Mouse (Mus musculus) heart, postnatal 0 days (tissue): ENCODE results near the gene Sbno2.

Experiments
- CTCF ChIP-seq: IDR thresholded peaks from 2 replicates; pipeline ENCODE4 v1.5.1; 2016; ENCODE audit warnings: antibody characterized with exemption, control low read depth, low read depth
- EP300 ChIP-seq: IDR thresholded peaks from 2 replicates; pipeline ENCODE4 v1.6.1; 2016; ENCODE audit warnings: antibody characterized with exemption, low read depth

DNA sequence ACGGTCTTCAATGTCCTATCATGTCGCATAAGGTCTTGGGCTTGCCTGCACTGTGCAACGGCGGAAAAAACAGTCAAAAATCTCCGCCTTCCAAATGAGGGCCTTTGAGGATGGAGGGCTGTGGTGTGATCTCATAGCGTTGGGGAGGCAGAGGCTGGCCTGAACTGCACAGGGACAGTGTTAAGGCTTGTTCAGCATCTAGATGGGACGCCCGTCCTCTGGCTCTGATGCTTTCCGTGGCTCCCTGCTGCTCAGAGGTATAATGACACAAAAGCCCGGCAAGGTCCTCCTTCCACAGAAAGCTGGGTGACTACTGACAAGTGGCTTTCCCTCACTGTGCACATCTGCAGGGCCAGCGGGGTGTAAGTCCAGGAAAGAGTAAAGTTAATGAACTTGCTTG is 85.2 kb downstream of the Sbno2 start:
- TF ChIP-seq CTCF (no peak), EP300 (no peak)
